Mouse (Mus musculus) liver, embryonic 12.5 days (tissue): ENCODE results near the gene Olfr456. TPM values are rescaled to one million over a fixed set of nuclear protein-coding genes. Genes with fewer than 3 reads are reported as not detected.
"Not testable (repeated sequence)": the region's sequence is repeated elsewhere in the genome, so short reads cannot be mapped to it uniquely, and the experiment has no call there.

Source experiments
- ATAC-seq: fragments of 200-750 bp; cut with Nextera tagmentation; 2 replicates; pipeline ENCODE4 v1.8.0; 2017; ENCODE audit warnings: moderate number of reproducible peaks, mild to moderate bottlenecking, moderate library complexity
- H3K27ac ChIP-seq: fragments of 300-500 bp; sonication (generic); 2 replicates; pipeline ENCODE4 v1.5.1; 2016; ENCODE audit warnings: mild to moderate bottlenecking
- H3K27me3 ChIP-seq: fragments of 300-500 bp; sonication (generic); replicated peaks from 2 replicates; pipeline ENCODE4 v1.6.1; 2016; ENCODE audit warnings: mild to moderate bottlenecking, moderate library complexity
- H3K36me3 ChIP-seq: fragments of 300-500 bp; sonication (generic); 2 replicates; pipeline ENCODE4 v1.6.1; 2016; ENCODE audit warnings: mild to moderate bottlenecking, moderate library complexity
- H3K4me1 ChIP-seq: fragments of 300-500 bp; sonication (generic); 2 replicates; pipeline ENCODE4 v1.6.1; 2016
- H3K4me2 ChIP-seq: fragments of 300-500 bp; sonication (generic); 2 replicates; pipeline ENCODE4 v1.6.1; 2016; ENCODE audit warnings: mild to moderate bottlenecking, moderate library complexity
- H3K4me3 ChIP-seq: fragments of 300-500 bp; sonication (generic); 2 replicates; pipeline ENCODE4 v1.5.1; 2016; ENCODE audit warnings: mild to moderate bottlenecking, moderate library complexity
- H3K9ac ChIP-seq: fragments of 300-500 bp; sonication (generic); 2 replicates; pipeline ENCODE4 v1.6.1; 2016; ENCODE audit warnings: mild to moderate bottlenecking, moderate library complexity
- H3K9me3 ChIP-seq: fragments of 300-500 bp; sonication (generic); replicated peaks from 2 replicates; pipeline ENCODE4 v1.6.1; 2016; ENCODE audit warnings: mild to moderate bottlenecking, moderate library complexity
- WGBS: fragments of 180-500 bp; shearing (Covaris S2); methylation state at CpG from one replicate; pipeline ENCODE4 v1.1.7; 2016; ENCODE audit not compliant: insufficient replicate concordance; 5-methylcytosine and 5-hydroxymethylcytosine counted together
- polyA plus RNA-seq: library from polyadenylated mRNA; unstranded; fragments of >200 nt; fragmentation: Nextera tagmentation; extraction: Ambion mirVana; gene quantifications from 2 replicates; pipeline ENCODE4 v1.2.1, GENCODE M21; 2016

The Olfr456 gene
- polyA plus RNA-seq: not detected in 2 replicates

DNA sequence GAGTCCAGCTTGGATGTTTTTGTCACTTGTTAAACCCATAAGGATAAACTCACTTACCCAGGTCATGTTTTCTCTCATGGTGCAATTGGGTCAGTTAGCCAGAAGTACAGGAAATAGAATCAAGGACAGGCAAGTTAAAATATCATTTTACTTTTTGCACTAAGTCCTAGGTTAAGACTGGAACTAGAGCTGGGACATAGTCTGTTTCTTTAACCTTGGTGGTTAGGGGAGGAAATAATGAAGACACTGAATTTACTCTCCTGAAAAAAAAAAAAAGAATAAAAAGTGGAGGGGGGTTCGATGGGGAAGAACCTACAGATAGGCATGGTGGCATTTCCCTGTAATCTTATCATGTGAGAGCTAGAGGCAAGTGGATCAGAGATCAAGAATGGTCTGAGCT is at the start of gene Olfr456:
Gene Olfr456, minus strand, starts transcription at position 101 of the 400 bp plus-strand sequence.
- Histone ChIP-seq H3K4me1 (no peaks in the 10 kb centered on the region), H3K27me3 (no peaks in the 10 kb centered on the region), H3K9me3 (no peaks in the 10 kb centered on the region), H3K4me2 (no peak within 1 kb of the TSS), H3K36me3 (no peaks in the 10 kb centered on the region), H3K27ac (no peak within 1 kb of the TSS), H3K4me3 (no peak within 1 kb of the TSS), H3K9ac (no peak within 1 kb of the TSS)
- ATAC-seq: no peak
- WGBS: 56% methylated on average over 1 of the region's 1 CpGs

DNA sequence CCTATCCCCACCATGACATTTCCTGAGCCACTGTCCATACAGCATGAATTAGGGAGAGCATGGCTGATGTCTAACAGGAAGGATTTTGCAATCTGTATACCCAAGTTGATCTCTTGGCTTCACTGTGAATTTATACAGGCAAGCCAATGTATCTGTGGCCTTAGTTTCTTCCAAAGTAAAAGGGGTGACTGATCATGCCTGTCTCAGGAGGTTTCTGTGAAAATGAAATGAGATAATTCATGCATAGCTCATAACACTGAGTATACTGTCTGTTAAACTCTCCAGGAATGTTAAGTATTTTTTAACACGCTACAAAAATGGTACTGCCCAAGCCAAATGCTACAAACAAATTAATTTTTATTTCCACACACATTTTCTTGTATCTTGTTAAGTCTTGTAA is 26.4 kb upstream of the Olfr456 start:
- Histone ChIP-seq H3K36me3 (no peaks in the 10 kb centered on the region), H3K4me3 (no peak overlapping the region), H3K4me2 (no peak overlapping the region), H3K27ac (no peak overlapping the region), H3K4me1 (no peaks in the 10 kb centered on the region), H3K27me3 (no peaks in the 10 kb centered on the region), H3K9ac (no peak overlapping the region), H3K9me3 (no peaks in the 10 kb centered on the region)
- ATAC-seq: no peak
- 64% methylated on average over 1 of the region's 1 CpGs for WGBS

DNA sequence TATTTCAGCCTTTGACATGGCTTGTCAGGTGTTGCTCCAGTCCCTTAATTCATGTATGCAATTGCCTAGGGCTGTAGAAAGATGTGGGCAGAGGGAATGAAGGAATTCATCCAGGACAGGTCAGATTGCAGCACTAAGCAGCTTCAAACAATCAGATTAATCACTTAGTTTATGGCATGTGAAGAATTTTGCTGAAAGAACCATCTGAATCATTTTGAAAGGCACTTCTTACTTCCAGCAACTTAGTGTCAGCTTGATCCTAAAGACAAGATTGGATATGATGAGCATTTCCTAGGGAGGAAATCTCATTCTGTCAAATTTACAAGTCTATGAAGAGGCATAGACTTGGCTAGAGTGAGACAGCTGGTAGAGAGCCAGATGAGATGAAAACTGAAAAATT is 22.3 kb upstream of the Olfr456 start:
- Histone ChIP-seq H3K9ac (no peak overlapping the region), H3K36me3 (no peaks in the 10 kb centered on the region), H3K4me1 (no peaks in the 10 kb centered on the region), H3K27me3 (no peaks in the 10 kb centered on the region), H3K27ac (no peak overlapping the region), H3K4me2 (no peak overlapping the region), H3K9me3 (no peaks in the 10 kb centered on the region), H3K4me3 (no peak overlapping the region)
- ATAC-seq: no peak

DNA sequence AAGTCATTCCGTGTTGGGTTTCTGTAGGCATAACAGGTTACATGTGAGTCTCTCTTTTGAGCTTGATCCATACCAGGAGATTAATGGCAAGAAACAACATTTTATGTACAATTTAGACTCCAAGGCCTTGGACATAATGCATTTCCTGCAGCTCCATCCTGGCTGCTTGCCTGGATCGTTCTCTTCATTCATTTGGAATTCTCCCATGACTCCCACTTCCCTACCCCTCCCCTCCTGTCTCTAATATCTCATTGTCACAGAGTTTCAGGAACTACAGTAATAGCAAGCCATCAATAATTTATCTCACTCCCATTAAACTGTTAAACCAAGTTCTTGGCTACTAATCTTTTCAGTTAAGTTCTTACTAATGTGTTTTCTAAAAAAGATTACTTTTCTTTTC is 16.5 kb upstream of the Olfr456 start:
- Histone ChIP-seq H3K4me3 (no peak overlapping the region), H3K9me3 (no peaks in the 10 kb centered on the region), H3K4me1 (no peaks in the 10 kb centered on the region), H3K27me3 (no peaks in the 10 kb centered on the region), H3K4me2 (no peak overlapping the region), H3K36me3 (no peaks in the 10 kb centered on the region), H3K27ac (no peak overlapping the region), H3K9ac (no peak overlapping the region)
- no peak for ATAC-seq
- WGBS: 81% methylated on average over 2 of the region's 2 CpGs

DNA sequence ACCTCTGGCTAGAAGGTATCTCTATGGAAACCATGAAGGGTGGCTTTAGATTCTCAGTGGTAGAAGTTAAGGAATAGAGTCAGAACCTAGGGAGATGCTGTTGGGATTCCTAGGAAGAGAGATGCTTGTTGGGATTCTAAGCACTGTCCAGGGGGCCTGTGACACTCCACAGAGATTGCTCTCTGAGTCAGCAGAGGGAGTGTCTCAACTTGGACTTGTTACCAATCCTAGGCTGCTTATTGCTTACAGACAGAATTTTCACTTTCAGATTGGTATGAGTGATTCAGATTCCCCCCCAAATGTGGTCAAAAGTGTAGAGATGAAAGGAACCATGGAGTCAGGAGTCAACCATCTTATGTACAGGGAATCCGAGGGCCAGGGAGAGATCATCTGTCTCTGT is 2.7 kb upstream of the Olfr456 start:
- Histone ChIP-seq H3K36me3 (no peaks in the 10 kb centered on the region), H3K4me2 (no peak overlapping the region), H3K9ac (no peak overlapping the region), H3K4me3 (no peak overlapping the region), H3K27me3 (no peaks in the 10 kb centered on the region), H3K27ac (no peak overlapping the region), H3K9me3 (no peaks in the 10 kb centered on the region), H3K4me1 (no peaks in the 10 kb centered on the region)
- no peak for ATAC-seq
- 48% methylated on average over 1 of the region's 1 CpGs for WGBS

DNA sequence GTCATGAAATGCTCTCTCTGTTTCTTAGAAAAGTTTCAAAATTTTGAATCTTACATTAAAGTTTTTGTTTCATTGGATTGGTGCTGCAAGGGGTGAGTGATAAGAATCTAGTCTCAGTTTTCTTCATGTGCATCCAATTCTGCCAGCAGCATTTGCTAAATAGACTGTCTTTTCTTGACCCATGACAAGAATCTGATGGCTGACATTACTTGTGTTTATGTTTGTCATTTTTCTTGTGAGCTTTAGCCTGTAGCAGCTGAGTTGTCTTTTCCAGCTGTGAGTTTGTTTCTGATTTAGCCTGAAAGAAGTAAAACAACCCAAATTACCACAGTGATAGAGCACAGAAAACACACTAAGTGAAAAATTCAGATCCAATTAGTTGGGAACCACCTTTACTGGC is 2.4 kb downstream of the Olfr456 start:
- H3K4me2 ChIP-seq: no peak overlapping the region
- H3K9me3 ChIP-seq: no peaks in the 10 kb centered on the region
- no peaks in the 10 kb centered on the region for H3K36me3 ChIP-seq
- H3K27me3 ChIP-seq: no peaks in the 10 kb centered on the region
- no peak overlapping the region for H3K9ac ChIP-seq
- H3K27ac ChIP-seq: no peak overlapping the region
- no peak for ATAC-seq
- no peaks in the 10 kb centered on the region for H3K4me1 ChIP-seq
- H3K4me3 ChIP-seq: no peak overlapping the region

DNA sequence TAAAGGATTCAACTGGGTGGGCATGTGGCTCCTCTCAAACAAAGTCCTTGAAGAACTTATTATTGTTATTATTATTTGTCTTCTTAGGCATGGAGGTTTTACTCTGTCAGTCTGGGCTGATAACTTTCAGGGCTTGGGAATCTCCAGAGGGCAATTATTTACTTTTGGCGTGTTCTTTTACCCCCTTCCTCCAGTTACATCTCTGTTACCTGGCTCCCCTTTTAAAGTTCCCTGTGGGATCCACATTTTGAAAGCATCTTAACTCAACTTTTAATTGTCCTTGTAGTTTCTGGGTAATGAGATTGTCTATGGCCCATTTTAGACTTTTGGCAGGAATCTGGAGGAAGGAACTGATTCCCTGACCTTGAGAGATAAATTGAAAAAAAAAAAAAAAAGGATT is 10.8 kb downstream of the Olfr456 start, which contains the start of gene Olfr457:
Gene Olfr457, minus strand, starts transcription at position 101 of the 400 bp plus-strand sequence.
- WGBS: 79% methylated on average over 1 of the region's 1 CpGs
- Histone ChIP-seq H3K4me3 (no peak within 1 kb of the TSS), H3K36me3 (no peaks in the 10 kb centered on the region), H3K9me3 (no peaks in the 10 kb centered on the region), H3K4me2 (no peak within 1 kb of the TSS), H3K27me3 (no peaks in the 10 kb centered on the region), H3K9ac (no peak within 1 kb of the TSS), H3K4me1 (no peaks in the 10 kb centered on the region), H3K27ac (no peak within 1 kb of the TSS)
- ATAC-seq: no peak

DNA sequence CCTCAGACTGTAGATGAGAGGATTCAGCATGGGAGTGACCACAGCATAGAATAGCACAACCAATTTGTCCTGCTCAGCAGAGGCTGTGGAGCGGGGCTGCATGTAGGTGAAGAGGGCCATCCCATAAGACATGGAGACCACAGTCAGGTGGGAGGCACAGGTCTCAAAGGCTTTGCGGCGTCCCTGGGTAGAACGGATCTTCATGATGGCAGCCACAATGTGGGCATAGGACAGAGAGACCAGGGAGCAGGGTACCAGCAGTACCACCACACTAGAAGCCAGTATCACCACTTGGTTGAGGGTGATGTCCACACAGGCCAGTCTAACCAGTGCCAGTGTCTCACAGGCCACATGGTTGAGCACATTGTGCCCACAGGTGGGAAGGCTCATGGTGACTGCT is 15.7 kb downstream of the Olfr456 start:
- not testable (repeated sequence) for H3K9me3 ChIP-seq, H3K4me3 ChIP-seq, H3K27me3 ChIP-seq, H3K36me3 ChIP-seq, H3K9ac ChIP-seq, H3K4me2 ChIP-seq, ATAC-seq, H3K4me1 ChIP-seq, H3K27ac ChIP-seq
- 80% methylated on average over 4 of the region's 4 CpGs for WGBS

DNA sequence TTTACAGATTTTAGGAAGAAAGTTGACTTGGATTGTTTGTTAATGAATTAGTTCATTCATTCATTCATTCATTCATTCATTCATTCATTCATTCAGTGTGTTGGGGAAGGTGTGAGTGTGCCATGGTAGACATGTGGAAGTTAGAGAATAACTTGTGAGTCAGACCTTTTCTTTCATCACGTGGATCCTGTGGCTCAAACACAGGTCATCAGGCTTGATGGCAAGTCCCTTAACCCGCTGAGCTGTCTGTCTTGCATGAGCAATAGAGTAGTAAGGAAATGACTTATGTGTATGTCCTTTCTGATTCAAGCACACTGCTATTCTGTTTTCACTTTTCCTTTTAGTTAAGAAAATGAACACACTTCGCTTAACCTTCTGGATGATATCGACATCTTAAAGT is 16.5 kb downstream of the Olfr456 start:
- no peak for ATAC-seq
- Histone ChIP-seq H3K4me1 (no peaks in the 10 kb centered on the region), H3K4me2 (no peak overlapping the region), H3K9me3 (no peaks in the 10 kb centered on the region), H3K36me3 (no peaks in the 10 kb centered on the region), H3K9ac (no peak overlapping the region), H3K4me3 (no peak overlapping the region), H3K27me3 (no peaks in the 10 kb centered on the region), H3K27ac (no peak overlapping the region)
- 69% methylated on average over 4 of the region's 4 CpGs for WGBS

DNA sequence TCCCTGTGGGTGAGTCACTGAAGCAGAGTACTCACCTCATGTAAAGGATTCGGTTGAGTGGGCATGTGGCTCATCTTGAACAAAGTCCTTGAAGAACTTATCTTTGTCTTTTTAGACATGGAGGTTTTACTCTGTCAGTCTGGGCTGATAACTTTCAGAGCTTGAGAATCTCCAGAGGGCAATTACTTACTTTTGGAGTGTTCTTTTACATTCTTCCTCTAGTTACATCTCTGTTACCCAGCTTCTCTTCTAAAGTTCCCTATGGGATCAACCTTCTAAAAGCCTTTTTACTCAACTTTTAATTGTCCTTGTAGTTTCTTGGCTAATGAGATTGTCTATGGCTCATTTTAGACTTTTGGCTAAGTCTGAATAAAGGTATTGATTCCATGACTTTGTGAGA is 21.9 kb downstream of the Olfr456 start, which contains the start of gene Olfr458:
Gene Olfr458, minus strand, starts transcription at position 101 of the 400 bp plus-strand sequence.
- Histone ChIP-seq H3K4me1 (no peaks in the 10 kb centered on the region), H3K36me3 (no peaks in the 10 kb centered on the region), H3K27ac (no peak within 1 kb of the TSS), H3K4me3 (no peak within 1 kb of the TSS), H3K9me3 (no peaks in the 10 kb centered on the region), H3K9ac (no peak within 1 kb of the TSS), H3K27me3 (no peaks in the 10 kb centered on the region), H3K4me2 (no peak within 1 kb of the TSS)
- no peak for ATAC-seq
- WGBS: 55% methylated on average over 1 of the region's 1 CpGs

DNA sequence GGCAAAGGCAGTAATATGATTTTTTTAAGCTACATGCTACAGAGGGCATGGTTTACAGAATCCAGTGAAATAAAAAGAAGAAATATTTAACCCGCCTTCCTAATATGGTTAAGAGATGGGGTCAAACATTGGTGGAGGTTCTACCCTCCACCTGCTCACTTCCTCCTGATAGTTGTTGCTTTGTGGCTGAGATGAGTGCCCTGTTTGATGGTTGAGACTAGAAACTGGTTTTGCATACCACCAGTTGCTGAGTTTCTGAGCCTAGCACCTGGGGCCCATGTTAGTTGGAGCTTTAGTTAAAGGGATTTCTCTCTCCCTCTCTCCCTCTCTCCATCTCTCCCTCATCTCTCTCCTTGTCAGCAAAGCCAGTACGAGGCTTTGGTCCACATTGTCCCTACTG is 39.6 kb downstream of the Olfr456 start:
- no peaks in the 10 kb centered on the region for H3K4me1 ChIP-seq
- no peak overlapping the region for H3K4me3 ChIP-seq
- no peaks in the 10 kb centered on the region for H3K9me3 ChIP-seq
- no peak overlapping the region for H3K4me2 ChIP-seq
- H3K27me3 ChIP-seq: no peaks in the 10 kb centered on the region
- H3K9ac ChIP-seq: no peak overlapping the region
- no peak for ATAC-seq
- no peaks in the 10 kb centered on the region for H3K36me3 ChIP-seq
- no peak overlapping the region for H3K27ac ChIP-seq
- 48% methylated on average over 2 of the region's 2 CpGs for WGBS

DNA sequence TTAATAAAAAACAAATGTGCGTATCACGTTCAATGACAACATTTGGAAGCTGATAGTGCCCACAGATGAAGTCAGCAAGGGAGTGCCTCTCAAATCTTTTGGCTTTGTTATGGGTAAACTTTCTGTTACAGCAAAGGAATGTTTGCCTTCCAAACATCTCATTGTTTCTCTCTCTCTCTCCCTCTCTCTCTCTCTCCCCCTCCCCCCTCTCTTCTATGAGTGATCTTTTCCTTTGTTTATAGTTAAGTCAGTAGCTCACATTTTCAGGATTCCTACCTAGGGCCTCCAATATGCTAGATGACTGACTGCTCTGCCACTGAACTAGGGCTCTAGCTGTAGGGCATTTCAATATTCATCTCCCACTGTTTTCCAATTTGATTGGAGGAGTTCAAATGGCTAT is 42.5 kb downstream of the Olfr456 start:
- Histone ChIP-seq H3K36me3 (no peaks in the 10 kb centered on the region), H3K4me1 (no peaks in the 10 kb centered on the region), H3K4me2 (no peak overlapping the region), H3K9me3 (no peaks in the 10 kb centered on the region), H3K9ac (no peak overlapping the region), H3K27me3 (no peaks in the 10 kb centered on the region), H3K27ac (no peak overlapping the region), H3K4me3 (no peak overlapping the region)
- WGBS: 62% methylated on average over 2 of the region's 2 CpGs
- ATAC-seq: no peak

DNA sequence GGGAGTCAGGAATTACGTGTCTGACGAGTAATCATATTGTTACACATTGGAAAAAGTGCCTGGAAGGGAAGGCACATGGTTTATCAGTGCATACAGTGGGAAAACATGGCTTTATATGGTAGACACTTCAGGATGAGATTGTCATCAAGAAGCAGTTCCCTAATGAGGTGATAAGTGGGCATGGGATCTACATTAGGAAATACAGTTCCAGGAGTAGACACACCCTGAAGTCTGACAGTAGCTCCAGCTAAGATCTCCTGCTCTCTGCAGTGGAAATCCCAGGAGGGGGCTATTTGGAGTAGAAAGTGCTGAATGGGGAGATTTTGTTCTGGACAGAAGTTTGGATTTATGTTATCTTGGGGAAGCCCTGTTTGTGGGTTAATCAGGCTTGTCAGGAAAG is 45.6 kb downstream of the Olfr456 start:
- no peaks in the 10 kb centered on the region for H3K27me3 ChIP-seq
- H3K4me1 ChIP-seq: no peaks in the 10 kb centered on the region
- H3K9me3 ChIP-seq: no peaks in the 10 kb centered on the region
- H3K36me3 ChIP-seq: no peaks in the 10 kb centered on the region
- WGBS: 36% methylated on average over 2 of the region's 2 CpGs
- H3K4me2 ChIP-seq: no peak overlapping the region
- H3K4me3 ChIP-seq: no peak overlapping the region
- H3K27ac ChIP-seq: no peak overlapping the region
- ATAC-seq: no peak
- no peak overlapping the region for H3K9ac ChIP-seq
